Mouse (Mus musculus): Measurements from ENCODE around the gene Sult2b1. TPM values are rescaled to one million over a fixed set of nuclear protein-coding genes. Genes with fewer than 3 reads are reported as not detected.

Gene Sult2b1
- polyA plus RNA-seq, 1 experiment: 8.8 TPM

GRCm38 (mm10) chr7:45793969-45794585 lies 9.6 kb upstream of the Sult2b1 start:
- peaks cover 10% of the 10 kb centered on the region for H3K4me1 ChIP-seq (ENCODE audit: control insufficient read depth, insufficient read depth, low read length)

GRCm38 (mm10) chr7:45793240-45793639 lies 8.8 kb upstream of the Sult2b1 start:
- Histone ChIP-seq H3K4me3 (ENCODE audit: control insufficient read depth, low read depth, low read length) (no peak overlapping the region; the same call in 1 of the 2 replicates), H3K27ac (ENCODE audit: control insufficient read depth, insufficient read depth, low read depth, low read length) (no peak overlapping the region), H3K27me3 (ENCODE audit: control insufficient read depth, insufficient read depth, low read length) (no peaks in the 10 kb centered on the region), H3K4me1 (ENCODE audit: control insufficient read depth, insufficient read depth, low read length) (peaks cover 8% of the 10 kb centered on the region), H3K36me3 (ENCODE audit: control insufficient read depth, insufficient read depth, low read length) (no peaks in the 10 kb centered on the region)
- TF ChIP-seq CTCF (IDR thresholded peaks at IDR 0.05; ENCODE audit: control insufficient read depth, insufficient read depth, insufficient replicate concordance, low read depth, low read length) (no peak), POLR2A (IDR thresholded peaks at IDR 0.05; ENCODE audit: control insufficient read depth, low read depth, low read length) (no peak)

More at GRCm38 (mm10) chr7:45793969-45794585, 9.6 kb upstream of the Sult2b1 start:
- no peak overlapping the region for H3K4me3 ChIP-seq (ENCODE audit: control insufficient read depth, low read depth, low read length)
- H3K27ac ChIP-seq (ENCODE audit: control insufficient read depth, insufficient read depth, low read depth, low read length): no peak overlapping the region
- TF ChIP-seq CTCF (IDR thresholded peaks at IDR 0.05; ENCODE audit: control insufficient read depth, insufficient read depth, insufficient replicate concordance, low read depth, low read length): no peak
- TF ChIP-seq POLR2A (IDR thresholded peaks at IDR 0.05; ENCODE audit: control insufficient read depth, low read depth, low read length): no peak
- no peaks in the 10 kb centered on the region for H3K36me3 ChIP-seq (ENCODE audit: control insufficient read depth, insufficient read depth, low read length)
- no peaks in the 10 kb centered on the region for H3K27me3 ChIP-seq (ENCODE audit: control insufficient read depth, insufficient read depth, low read length)

- no peak overlapping the region for H3K4me3 ChIP-seq (ENCODE audit: control insufficient read depth, low read depth, low read length)
- peaks cover 14% of the 10 kb centered on the region for H3K4me1 ChIP-seq (ENCODE audit: control insufficient read depth, insufficient read depth, low read length)
- TF ChIP-seq CTCF (IDR thresholded peaks at IDR 0.05; ENCODE audit: control insufficient read depth, insufficient read depth, insufficient replicate concordance, low read depth, low read length) (no peak), POLR2A (IDR thresholded peaks at IDR 0.05; ENCODE audit: control insufficient read depth, low read depth, low read length) (no peak)
- no peaks in the 10 kb centered on the region for H3K36me3 ChIP-seq (ENCODE audit: control insufficient read depth, insufficient read depth, low read length)
- H3K27ac ChIP-seq (ENCODE audit: control insufficient read depth, insufficient read depth, low read depth, low read length): no peak overlapping the region
- H3K27me3 ChIP-seq (ENCODE audit: control insufficient read depth, insufficient read depth, low read length): no peaks in the 10 kb centered on the region
Measured at GRCm38 (mm10) chr7:45791756-45792490, 7.5 kb upstream of the Sult2b1 start.

- Histone ChIP-seq H3K4me1 (ENCODE audit: control insufficient read depth, insufficient read depth, low read length) (peaks cover 26% of the 10 kb centered on the region), H3K4me3 (ENCODE audit: control insufficient read depth, low read depth, low read length) (no peak overlapping the region), H3K36me3 (ENCODE audit: control insufficient read depth, insufficient read depth, low read length) (no peaks in the 10 kb centered on the region), H3K27me3 (ENCODE audit: control insufficient read depth, insufficient read depth, low read length) (no peaks in the 10 kb centered on the region), H3K27ac (ENCODE audit: control insufficient read depth, insufficient read depth, low read depth, low read length) (no peak overlapping the region)
- TF ChIP-seq CTCF (IDR thresholded peaks at IDR 0.05; ENCODE audit: control insufficient read depth, insufficient read depth, insufficient replicate concordance, low read depth, low read length) (no peak), POLR2A (IDR thresholded peaks at IDR 0.05; ENCODE audit: control insufficient read depth, low read depth, low read length) (no peak)
Measured at GRCm38 (mm10) chr7:45790721-45791120, 6.3 kb upstream of the Sult2b1 start.

- Histone ChIP-seq H3K4me3 (ENCODE audit: control insufficient read depth, low read depth, low read length) (no peak overlapping the region; the same call in 1 of the 2 replicates), H3K36me3 (ENCODE audit: control insufficient read depth, insufficient read depth, low read length) (no peaks in the 10 kb centered on the region), H3K27ac (ENCODE audit: control insufficient read depth, insufficient read depth, low read depth, low read length) (no peak overlapping the region), H3K4me1 (ENCODE audit: control insufficient read depth, insufficient read depth, low read length) (peaks cover 32% of the 10 kb centered on the region), H3K27me3 (ENCODE audit: control insufficient read depth, insufficient read depth, low read length) (no peaks in the 10 kb centered on the region)
- TF ChIP-seq POLR2A (IDR thresholded peaks at IDR 0.05; ENCODE audit: control insufficient read depth, low read depth, low read length): no peak
- TF ChIP-seq CTCF (IDR thresholded peaks at IDR 0.05; ENCODE audit: control insufficient read depth, insufficient read depth, insufficient replicate concordance, low read depth, low read length): no peak
Measured at GRCm38 (mm10) chr7:45787642-45788041, 3.2 kb upstream of the Sult2b1 start.

GRCm38 (mm10) chr7:45786661-45787413 lies 2.4 kb upstream of the Sult2b1 start:
- no peaks in the 10 kb centered on the region for H3K27me3 ChIP-seq (ENCODE audit: control insufficient read depth, insufficient read depth, low read length)
- H3K27ac ChIP-seq (ENCODE audit: control insufficient read depth, insufficient read depth, low read depth, low read length): no peak overlapping the region
- TF ChIP-seq CTCF (IDR thresholded peaks at IDR 0.05; ENCODE audit: control insufficient read depth, insufficient read depth, insufficient replicate concordance, low read depth, low read length): no peak
- no peak for TF ChIP-seq POLR2A (IDR thresholded peaks at IDR 0.05; ENCODE audit: control insufficient read depth, low read depth, low read length)
- H3K4me1 ChIP-seq (ENCODE audit: control insufficient read depth, insufficient read depth, low read length): peaks cover 32% of the 10 kb centered on the region
- H3K4me3 ChIP-seq (ENCODE audit: control insufficient read depth, low read depth, low read length): peak overlapping the region; percentile 74
- H3K36me3 ChIP-seq (ENCODE audit: control insufficient read depth, insufficient read depth, low read length): no peaks in the 10 kb centered on the region

GRCm38 (mm10) chr7:45786136-45786578 lies 1.7 kb upstream of the Sult2b1 start:
- TF ChIP-seq CTCF (IDR thresholded peaks at IDR 0.05; ENCODE audit: control insufficient read depth, insufficient read depth, insufficient replicate concordance, low read depth, low read length): no peak
- no peak for TF ChIP-seq POLR2A (IDR thresholded peaks at IDR 0.05; ENCODE audit: control insufficient read depth, low read depth, low read length)
- Histone ChIP-seq H3K36me3 (ENCODE audit: control insufficient read depth, insufficient read depth, low read length) (no peaks in the 10 kb centered on the region), H3K4me1 (ENCODE audit: control insufficient read depth, insufficient read depth, low read length) (peaks cover 32% of the 10 kb centered on the region), H3K27ac (ENCODE audit: control insufficient read depth, insufficient read depth, low read depth, low read length) (no peak overlapping the region), H3K27me3 (ENCODE audit: control insufficient read depth, insufficient read depth, low read length) (no peaks in the 10 kb centered on the region), H3K4me3 (ENCODE audit: control insufficient read depth, low read depth, low read length) (peak overlapping the region; percentile 74)
